Mouse (Mus musculus) fibroblast of lung, adult 2 months (primary cell): ENCODE measurements around the gene Rbm17.

Experiments used
- DNase-seq: peaks from one replicate; pipeline ENCODE4 v3.0.0-alpha.2; 2011; ENCODE audit warnings: low read depth

Rbm17 gene

GRCm38 (mm10) chr2:11596690-11597089, 7.3 kb downstream of the Rbm17 start:
- no peak for DNase-seq

GRCm38 (mm10) chr2:11587996-11588395, 16.0 kb downstream of the Rbm17 start:
- DNase-seq: no peak

GRCm38 (mm10) chr2:11579399-11579798, 24.6 kb downstream of the Rbm17 start:
- DNase-seq: no peak

- no peak for DNase-seq
Observed at GRCm38 (mm10) chr2:11578187-11578586, 25.8 kb downstream of the Rbm17 start.

GRCm38 (mm10) chr2:11573684-11574083, 30.3 kb downstream of the Rbm17 start:
- no peak for DNase-seq

GRCm38 (mm10) chr2:11571004-11571535, 32.9 kb downstream of the Rbm17 start:
- DNase-seq: no peak

- DNase-seq: no peak
Observed at GRCm38 (mm10) chr2:11568471-11568870, 35.5 kb downstream of the Rbm17 start.

- no peak for DNase-seq
Observed at GRCm38 (mm10) chr2:11567781-11568362, 36.1 kb downstream of the Rbm17 start.

- DNase-seq: no peak
Observed at GRCm38 (mm10) chr2:11566898-11567297, 37.1 kb downstream of the Rbm17 start.

GRCm38 (mm10) chr2:11566241-11566640, 37.7 kb downstream of the Rbm17 start:
- DNase-seq: no peak

GRCm38 (mm10) chr2:11564768-11565167, 39.2 kb downstream of the Rbm17 start:
- DNase-seq: no peak

GRCm38 (mm10) chr2:11563256-11563655, 40.7 kb downstream of the Rbm17 start:
- no peak for DNase-seq

GRCm38 (mm10) chr2:11558654-11559053, 45.3 kb downstream of the Rbm17 start:
- DNase-seq: no peak

- DNase-seq: no peak
Observed at GRCm38 (mm10) chr2:11557244-11557643, 46.7 kb downstream of the Rbm17 start.

GRCm38 (mm10) chr2:11555316-11555715, 48.6 kb downstream of the Rbm17 start:
- no peak for DNase-seq

- DNase-seq: no peak
Observed at GRCm38 (mm10) chr2:11553471-11554400, 50.2 kb downstream of the Rbm17 start, which contains the start of gene Pfkfb3. Gene Pfkfb3, minus strand, starts transcription at chr2:11554077.

- no peak for DNase-seq
Observed at GRCm38 (mm10) chr2:11552966-11553451, 50.9 kb downstream of the Rbm17 start.

GRCm38 (mm10) chr2:11552297-11552821, 51.6 kb downstream of the Rbm17 start:
- no peak for DNase-seq

GRCm38 (mm10) chr2:11551726-11552125, 52.2 kb downstream of the Rbm17 start:
- no peak for DNase-seq

- no peak for DNase-seq
Observed at GRCm38 (mm10) chr2:11548508-11548907, 55.4 kb downstream of the Rbm17 start.

GRCm38 (mm10) chr2:11547609-11548008, 56.3 kb downstream of the Rbm17 start:
- DNase-seq: no peak

- no peak for DNase-seq
Observed at GRCm38 (mm10) chr2:11546091-11546490, 57.9 kb downstream of the Rbm17 start.

GRCm38 (mm10) chr2:11545380-11545779, 58.6 kb downstream of the Rbm17 start:
- no peak for DNase-seq
